Mouse (Mus musculus): Measurements from ENCODE around the gene Atp2a2. TPM values are rescaled to one million over a fixed set of nuclear protein-coding genes. Genes with fewer than 3 reads are reported as not detected.

The Atp2a2 gene
- polyA plus RNA-seq, 1 experiment from 2014 or later = 41.2 TPM

DNA sequence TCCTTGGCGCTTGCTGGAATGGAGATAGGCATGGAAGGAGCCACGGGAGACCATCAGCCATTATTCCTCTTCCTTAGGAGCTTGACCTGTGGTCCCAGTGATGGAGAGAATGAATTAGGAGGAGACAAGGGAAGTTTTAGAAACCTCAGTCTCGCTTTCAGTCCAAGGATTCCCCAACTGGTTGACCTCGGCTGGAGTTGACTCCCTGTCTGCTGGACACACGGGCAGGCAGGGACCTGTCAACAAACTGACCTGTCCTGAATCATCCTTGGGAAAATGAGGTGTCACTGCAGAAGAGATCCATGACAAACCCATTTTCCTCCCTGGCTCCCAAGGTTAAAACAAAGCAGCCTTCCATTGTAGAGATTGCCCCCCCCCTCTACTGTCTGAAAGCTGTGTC lies 14.9 kb upstream of the Atp2a2 start:
- no peaks in the 10 kb centered on the region for H3K36me3 ChIP-seq
- H3K4me2 ChIP-seq = no peak overlapping the region
- no peak overlapping the region for H3K27ac ChIP-seq
- no peak overlapping the region for H3K4me3 ChIP-seq
- no peak overlapping the region for H3K9ac ChIP-seq
- H3K27me3 ChIP-seq = no peaks in the 10 kb centered on the region
- no peaks in the 10 kb centered on the region for H3K9me3 ChIP-seq
- WGBS = 90% methylated on average over 5 of the region's 5 CpGs
- no peak for ATAC-seq (ENCODE audit: low FRiP score)
- H3K4me1 ChIP-seq (replicated peaks) = peaks cover 21% of the 10 kb centered on the region

GRCm38 (mm10) chr5:122516029-122516730 lies 14.2 kb upstream of the Atp2a2 start:
- 79% methylated on average over 11 of the region's 11 CpGs for WGBS
- no peak for ATAC-seq (ENCODE audit: low FRiP score)

DNA sequence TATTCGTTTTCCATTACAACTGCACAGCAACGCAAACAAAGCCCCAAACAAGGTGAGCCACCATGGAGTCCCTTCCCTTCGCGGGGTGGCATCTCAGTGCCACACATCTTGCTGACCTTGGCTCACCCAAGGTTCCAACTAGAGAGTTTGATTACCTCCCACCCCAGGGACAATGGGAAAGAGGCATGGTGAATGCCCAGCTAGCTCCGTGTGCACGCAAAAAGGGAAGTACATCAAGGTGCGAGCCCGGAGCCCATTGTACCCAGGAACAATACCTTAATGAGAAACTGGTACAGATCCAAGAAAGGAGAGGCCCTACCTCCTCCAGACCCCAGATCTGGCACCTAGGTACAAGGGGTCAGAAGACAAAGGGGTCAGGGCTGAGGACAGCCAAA lies 12.1 kb upstream of the Atp2a2 start:
- Histone ChIP-seq H3K27ac (no peak overlapping the region), H3K4me3 (no peak overlapping the region), H3K27me3 (no peaks in the 10 kb centered on the region), H3K36me3 (no peaks in the 10 kb centered on the region), H3K9ac (no peak overlapping the region), H3K4me2 (peak overlapping the region; percentile 19), H3K4me1 (replicated peaks) (peaks cover 26% of the 10 kb centered on the region), H3K9me3 (no peaks in the 10 kb centered on the region)
- ATAC-seq (ENCODE audit: low FRiP score) = no peak
- WGBS = 25% methylated on average over 8 of the region's 8 CpGs

More at GRCm38 (mm10) chr5:122516029-122516730, 14.2 kb upstream of the Atp2a2 start:
- Histone ChIP-seq H3K4me2 (no peak overlapping the region), H3K9ac (no peak overlapping the region), H3K4me3 (no peak overlapping the region), H3K9me3 (no peaks in the 10 kb centered on the region), H3K27me3 (no peaks in the 10 kb centered on the region), H3K27ac (no peak overlapping the region), H3K36me3 (no peaks in the 10 kb centered on the region), H3K4me1 (replicated peaks) (peaks cover 21% of the 10 kb centered on the region)

GRCm38 (mm10) chr5:122513421-122514126 lies 11.5 kb upstream of the Atp2a2 start:
- H3K4me2 ChIP-seq = peak overlapping the region; percentile 19
- no peaks in the 10 kb centered on the region for H3K36me3 ChIP-seq
- H3K27ac ChIP-seq = no peak overlapping the region
- H3K9me3 ChIP-seq = no peaks in the 10 kb centered on the region
- H3K4me1 ChIP-seq (replicated peaks) = peaks cover 21% of the 10 kb centered on the region
- no peak overlapping the region for H3K9ac ChIP-seq
- 46% methylated on average over 22 of the region's 23 CpGs for WGBS
- no peak overlapping the region for H3K4me3 ChIP-seq
- H3K27me3 ChIP-seq = no peaks in the 10 kb centered on the region
- ATAC-seq (ENCODE audit: low FRiP score) = no peak

DNA sequence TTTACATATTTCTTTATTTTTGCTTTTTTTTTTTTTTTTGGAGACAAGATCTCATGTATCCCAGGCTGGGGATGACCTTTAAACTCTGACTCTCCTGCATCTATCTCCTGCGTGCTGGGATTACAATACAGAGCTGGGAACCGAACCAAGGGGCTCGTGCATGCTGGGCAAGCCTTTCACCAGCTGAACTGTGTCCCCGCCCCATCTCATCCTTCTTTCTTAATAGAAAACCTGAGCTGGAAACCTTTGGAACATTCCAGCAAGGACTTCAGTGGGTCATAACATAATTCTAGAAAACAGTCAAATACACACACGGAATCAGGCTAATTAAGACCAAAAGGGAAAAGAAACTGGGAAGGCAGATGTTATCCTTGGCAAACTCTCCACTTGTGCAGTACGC lies 10.0 kb upstream of the Atp2a2 start:
- H3K27me3 ChIP-seq = no peaks in the 10 kb centered on the region
- H3K9ac ChIP-seq = no peak overlapping the region
- 64% methylated on average over 6 of the region's 6 CpGs for WGBS
- ATAC-seq (ENCODE audit: low FRiP score) = no peak
- H3K4me1 ChIP-seq (replicated peaks) = peaks cover 17% of the 10 kb centered on the region
- H3K4me2 ChIP-seq = no peak overlapping the region
- H3K36me3 ChIP-seq = no peaks in the 10 kb centered on the region
- H3K27ac ChIP-seq = no peak overlapping the region
- H3K9me3 ChIP-seq = no peaks in the 10 kb centered on the region
- no peak overlapping the region for H3K4me3 ChIP-seq

- no peak for ATAC-seq (ENCODE audit: low FRiP score)
- H3K4me2 ChIP-seq = no peak overlapping the region
- no peaks in the 10 kb centered on the region for H3K36me3 ChIP-seq
- no peak overlapping the region for H3K4me3 ChIP-seq
- no peak overlapping the region for H3K9ac ChIP-seq
- peaks cover 17% of the 10 kb centered on the region for H3K4me1 ChIP-seq (replicated peaks)
- no peak overlapping the region for H3K27ac ChIP-seq
- H3K27me3 ChIP-seq = no peaks in the 10 kb centered on the region
- WGBS = 76% methylated on average over 9 of the region's 9 CpGs
- peaks cover 4% of the 10 kb centered on the region; the same call in 1 of the 2 replicates for H3K9me3 ChIP-seq
Observed at GRCm38 (mm10) chr5:122511405-122511804, 9.4 kb upstream of the Atp2a2 start.

DNA sequence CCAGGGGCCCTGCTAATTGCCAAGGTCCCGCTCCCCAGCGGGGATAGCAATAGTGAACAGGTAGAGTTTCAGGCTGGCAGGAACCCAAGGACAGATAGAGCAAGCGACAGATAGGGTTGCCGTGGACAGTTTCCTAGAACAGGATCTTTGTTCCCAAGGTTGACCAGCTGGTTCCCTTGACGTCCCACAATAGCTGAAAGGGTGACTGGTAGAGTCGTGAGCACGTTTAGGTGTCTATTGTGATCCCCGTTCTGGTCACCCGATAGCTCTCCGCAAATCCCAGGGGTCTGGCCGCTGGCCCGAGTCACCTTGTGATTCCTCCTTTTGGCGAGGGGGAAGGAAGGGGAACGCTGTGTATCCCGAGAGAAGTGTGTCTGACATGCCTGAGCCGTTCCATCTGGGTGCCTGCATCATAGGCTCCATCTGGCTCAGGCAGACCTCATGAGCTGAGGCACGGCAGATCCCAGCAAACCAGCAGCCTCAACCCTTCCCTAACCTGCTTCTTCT lies 8.7 kb upstream of the Atp2a2 start:
- ATAC-seq (ENCODE audit: low FRiP score) = no peak
- Histone ChIP-seq H3K4me2 (no peak overlapping the region), H3K9me3 (peaks cover 5% of the 10 kb centered on the region; the same call in 1 of the 2 replicates), H3K27me3 (no peaks in the 10 kb centered on the region), H3K36me3 (no peaks in the 10 kb centered on the region), H3K27ac (no peak overlapping the region), H3K9ac (no peak overlapping the region), H3K4me3 (no peak overlapping the region), H3K4me1 (replicated peaks) (peaks cover 17% of the 10 kb centered on the region)
- 68% methylated on average over 16 of the region's 17 CpGs for WGBS

DNA sequence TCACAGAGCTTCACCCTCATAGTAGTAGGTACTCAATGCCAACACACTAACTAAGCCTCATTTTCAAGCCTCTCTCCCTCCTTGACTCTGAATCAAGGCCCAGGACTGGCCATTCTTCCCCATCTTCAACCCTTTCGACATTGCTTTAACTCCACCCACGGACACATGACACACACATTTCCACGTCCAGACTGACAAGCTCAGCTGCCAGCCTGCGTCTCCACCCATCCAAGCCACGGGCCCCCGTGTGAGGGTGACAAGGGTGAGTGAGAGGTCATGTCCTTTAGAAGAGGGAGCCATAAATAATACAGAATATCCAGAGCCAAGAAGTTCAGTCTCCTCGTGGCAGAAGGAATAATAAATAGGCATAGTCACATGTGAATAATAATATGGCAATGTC lies 7.6 kb upstream of the Atp2a2 start:
- 64% methylated on average over 7 of the region's 7 CpGs for WGBS
- Histone ChIP-seq H3K4me3 (no peak overlapping the region), H3K27me3 (no peaks in the 10 kb centered on the region), H3K36me3 (no peaks in the 10 kb centered on the region), H3K9ac (no peak overlapping the region), H3K4me2 (no peak overlapping the region), H3K4me1 (replicated peaks) (peaks cover 17% of the 10 kb centered on the region), H3K27ac (no peak overlapping the region), H3K9me3 (peaks cover 5% of the 10 kb centered on the region; the same call in 1 of the 2 replicates)
- no peak for ATAC-seq (ENCODE audit: low FRiP score)

DNA sequence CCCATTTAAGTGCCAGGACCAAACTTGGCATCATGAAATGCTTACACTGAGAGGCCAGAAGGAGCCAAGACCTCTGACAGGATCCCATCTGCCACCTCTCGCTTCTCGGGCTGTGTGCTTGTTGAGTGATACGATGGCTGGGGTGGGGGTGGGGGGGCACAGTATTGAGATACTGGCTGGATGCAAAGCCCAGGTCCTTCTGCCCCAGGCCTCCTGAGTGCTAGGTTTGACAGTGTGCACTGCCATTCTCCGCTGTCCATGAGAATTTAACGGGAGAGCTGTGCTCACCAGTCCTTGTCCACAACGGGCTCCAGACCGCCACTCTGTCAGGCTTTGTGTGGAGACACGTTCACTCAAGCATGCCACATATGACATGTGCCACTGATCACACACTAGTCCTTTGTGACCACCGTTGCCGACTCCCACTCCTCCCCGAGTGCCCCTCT lies 6.9 kb upstream of the Atp2a2 start:
- no peak overlapping the region for H3K4me2 ChIP-seq
- no peak for ATAC-seq (ENCODE audit: low FRiP score)
- no peaks in the 10 kb centered on the region for H3K27me3 ChIP-seq
- H3K9ac ChIP-seq = no peak overlapping the region
- no peak overlapping the region for H3K27ac ChIP-seq
- H3K9me3 ChIP-seq = peaks cover 5% of the 10 kb centered on the region; the same call in 1 of the 2 replicates
- H3K4me3 ChIP-seq = no peak overlapping the region
- WGBS = 75% methylated on average over 11 of the region's 11 CpGs
- H3K36me3 ChIP-seq = no peaks in the 10 kb centered on the region
- peaks cover 13% of the 10 kb centered on the region for H3K4me1 ChIP-seq (replicated peaks)

DNA sequence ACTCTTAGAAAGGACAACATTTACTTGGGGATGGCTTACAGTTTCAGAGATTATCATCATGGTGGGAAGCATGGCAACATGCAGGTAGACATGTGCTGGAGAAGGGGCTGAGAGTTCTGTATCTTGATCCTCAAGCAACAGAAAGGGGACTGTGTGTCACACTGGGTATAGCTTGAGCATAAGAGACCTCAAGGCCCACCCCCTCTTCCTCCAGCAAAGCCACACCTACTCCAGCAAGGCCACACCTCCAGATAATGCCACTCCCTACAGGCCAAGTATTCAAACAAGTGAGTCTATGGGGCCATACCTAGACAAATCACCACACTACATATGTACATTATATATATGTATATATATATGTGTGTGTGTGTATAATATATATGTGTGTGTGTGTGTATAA lies 5.4 kb upstream of the Atp2a2 start:
- ATAC-seq (ENCODE audit: low FRiP score) = no peak
- Histone ChIP-seq H3K36me3 (no peaks in the 10 kb centered on the region), H3K9ac (no peak overlapping the region), H3K9me3 (peaks cover 5% of the 10 kb centered on the region; the same call in 1 of the 2 replicates), H3K27me3 (no peaks in the 10 kb centered on the region), H3K4me2 (no peak overlapping the region), H3K4me1 (replicated peaks) (peaks cover 23% of the 10 kb centered on the region), H3K27ac (no peak overlapping the region), H3K4me3 (no peak overlapping the region)

GRCm38 (mm10) chr5:122506462-122506861 lies 4.4 kb upstream of the Atp2a2 start:
- Histone ChIP-seq H3K27me3 (no peaks in the 10 kb centered on the region), H3K9ac (no peak overlapping the region), H3K9me3 (peaks cover 5% of the 10 kb centered on the region; the same call in 1 of the 2 replicates), H3K4me2 (no peak overlapping the region), H3K4me3 (no peak overlapping the region), H3K27ac (no peak overlapping the region), H3K4me1 (replicated peaks) (peaks cover 23% of the 10 kb centered on the region), H3K36me3 (no peaks in the 10 kb centered on the region)
- 85% methylated on average over 3 of the region's 3 CpGs for WGBS
- ATAC-seq (ENCODE audit: low FRiP score) = no peak

DNA sequence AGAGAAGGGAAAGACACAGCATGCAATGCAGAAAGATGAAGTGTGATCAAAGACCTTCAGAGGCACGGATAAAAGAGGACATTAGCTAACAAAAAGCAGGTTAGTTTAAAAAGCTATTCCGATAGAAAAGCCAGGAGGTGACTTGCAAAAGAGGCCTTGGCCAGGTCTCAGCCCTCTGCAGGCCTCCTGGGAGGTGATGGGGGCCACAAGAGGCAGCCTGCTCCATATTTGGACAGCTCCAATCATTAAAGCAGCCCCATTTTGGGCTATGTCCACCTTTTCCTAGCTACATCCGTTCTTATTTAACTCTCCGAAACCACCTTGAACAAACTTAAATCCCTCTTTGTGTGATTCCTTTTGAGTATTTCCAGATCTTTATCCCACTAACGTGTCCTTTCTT lies 3.5 kb upstream of the Atp2a2 start:
- no peak overlapping the region for H3K4me3 ChIP-seq
- no peak overlapping the region for H3K4me2 ChIP-seq
- H3K9me3 ChIP-seq = peaks cover 5% of the 10 kb centered on the region; the same call in 1 of the 2 replicates
- WGBS = 85% methylated on average over 5 of the region's 5 CpGs
- peaks cover 20% of the 10 kb centered on the region for H3K4me1 ChIP-seq (replicated peaks)
- no peak for ATAC-seq (ENCODE audit: low FRiP score)
- no peak overlapping the region for H3K27ac ChIP-seq
- no peaks in the 10 kb centered on the region for H3K36me3 ChIP-seq
- H3K9ac ChIP-seq = no peak overlapping the region
- no peaks in the 10 kb centered on the region for H3K27me3 ChIP-seq
